Mouse (Mus musculus) MEL (cell line): Measurements from ENCODE around the gene Rad51b.

Source experiments
- CTCF ChIP-seq, 3 experiments: IDR thresholded peaks in 2 of 3; conservative IDR thresholded peaks in 1 of 3; 2 replicates each; pipeline ENCODE4 v1.5.1; 2011 to 2012; ENCODE audit warnings: low read length in 3 of 3, low read depth in 2 of 3, mild to moderate bottlenecking in 2 of 3, improper control_type of control experiment in 1 of 3, inconsistent platforms in 1 of 3, mixed read lengths in 1 of 3, moderate library complexity in 1 of 3; ENCODE audit not compliant: control insufficient read depth in 1 of 3, insufficient read depth in 1 of 3, poor library complexity in 1 of 3, severe bottlenecking in 1 of 3
- GABPA ChIP-seq: IDR thresholded peaks from 2 replicates; pipeline ENCODE4 v1.6.1; 2012; ENCODE audit warnings: low read depth, mild to moderate bottlenecking, inconsistent platforms, low read length, improper control_type of control experiment, moderate library complexity
- HCFC1 ChIP-seq: IDR thresholded peaks from 2 replicates; pipeline ENCODE4 v1.6.1; 2012; ENCODE audit warnings: low read depth, mild to moderate bottlenecking, inconsistent platforms, low read length, improper control_type of control experiment, moderate library complexity
- MYB ChIP-seq: IDR thresholded peaks from 2 replicates; pipeline ENCODE4 v1.6.1; 2011; ENCODE audit warnings: mild to moderate bottlenecking, low read depth, low read length, improper control_type of control experiment
- POLR2A ChIP-seq, 2 experiments: IDR thresholded peaks; 2 replicates each; pipeline ENCODE4 v1.6.1; 2011 to 2012; ENCODE audit warnings: low read length in 2 of 2, mild to moderate bottlenecking in 2 of 2, control low read depth in 1 of 2, improper control_type of control experiment in 1 of 2, low read depth in 1 of 2, moderate library complexity in 1 of 2; ENCODE audit not compliant: control insufficient read depth in 1 of 2, insufficient read depth in 1 of 2, poor library complexity in 1 of 2
- UBTF ChIP-seq: IDR thresholded peaks from 2 replicates; pipeline ENCODE4 v1.6.1; 2012; ENCODE audit warnings: low read depth, mild to moderate bottlenecking, inconsistent platforms, low read length, improper control_type of control experiment, moderate library complexity, borderline replicate concordance; ENCODE audit not compliant: insufficient read depth
- USF1 ChIP-seq: IDR thresholded peaks from 2 replicates; pipeline ENCODE4 v1.6.1; 2014; ENCODE audit warnings: low read depth, mild to moderate bottlenecking, inconsistent platforms, low read length, improper control_type of control experiment, moderate library complexity

DNA sequence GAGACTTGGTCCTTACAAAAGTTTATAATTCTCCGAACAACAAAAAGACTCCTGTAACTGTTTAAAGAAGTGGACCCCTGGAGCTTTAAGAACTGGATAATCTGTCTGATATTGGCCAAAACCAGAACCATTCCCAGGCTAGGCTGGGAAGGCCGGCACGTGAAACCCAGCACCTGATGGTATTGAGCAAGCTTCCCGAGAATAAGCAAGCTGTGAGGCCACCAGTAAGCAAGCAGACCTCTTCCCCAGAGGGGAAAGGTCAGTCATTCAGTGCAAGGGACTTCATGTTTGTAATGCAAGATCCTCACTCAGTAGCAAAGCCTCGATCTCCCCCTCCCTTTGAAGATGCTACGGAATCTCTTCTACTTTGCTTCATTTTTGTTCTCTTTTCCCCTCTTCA, 4.2 kb upstream of the Rad51b start:
- TF ChIP-seq UBTF (no peak), HCFC1 (no peak), CTCF (IDR thresholded peaks at IDR 0.05 in 2 of 3, conservative IDR thresholded peaks at IDR 0.05 in 1 of 3; ENCODE audit: control insufficient read depth in 1 of 3, insufficient read depth in 1 of 3, low read depth in 2 of 3, low read length in 3 of 3, poor library complexity in 1 of 3, severe bottlenecking in 1 of 3) (no peak), USF1 (no peak), GABPA (no peak), MYB (no peak), POLR2A (IDR thresholded peaks at IDR 0.05; ENCODE audit: control insufficient read depth in 1 of 2, insufficient read depth in 1 of 2, low read depth in 1 of 2, low read length in 2 of 2, poor library complexity in 1 of 2) (no peak)
